Mouse (Mus musculus): ENCODE data around the gene Galnt10.
A peak's percentile ranks its signal among the peaks of the same experiment; 100 is the strongest.
"Not testable (repeated sequence)": the region's sequence is repeated elsewhere in the genome, so short reads cannot be mapped to it uniquely, and the experiment has no call there.

Gene Galnt10

GRCm38 (mm10) chr11:57809732-57810098 is 164.5 kb downstream of the Galnt10 start:
- H3K27me3 ChIP-seq (ENCODE audit: control insufficient read depth, insufficient read depth, low read length, poor library complexity, severe bottlenecking) = no peaks in the 10 kb centered on the region
- H3K36me3 ChIP-seq (ENCODE audit: control insufficient read depth, insufficient read depth, low read length, poor library complexity, severe bottlenecking) = peaks cover 3% of the 10 kb centered on the region
- DNase-seq (ENCODE audit: low read depth, low spot score) = no peak

DNA sequence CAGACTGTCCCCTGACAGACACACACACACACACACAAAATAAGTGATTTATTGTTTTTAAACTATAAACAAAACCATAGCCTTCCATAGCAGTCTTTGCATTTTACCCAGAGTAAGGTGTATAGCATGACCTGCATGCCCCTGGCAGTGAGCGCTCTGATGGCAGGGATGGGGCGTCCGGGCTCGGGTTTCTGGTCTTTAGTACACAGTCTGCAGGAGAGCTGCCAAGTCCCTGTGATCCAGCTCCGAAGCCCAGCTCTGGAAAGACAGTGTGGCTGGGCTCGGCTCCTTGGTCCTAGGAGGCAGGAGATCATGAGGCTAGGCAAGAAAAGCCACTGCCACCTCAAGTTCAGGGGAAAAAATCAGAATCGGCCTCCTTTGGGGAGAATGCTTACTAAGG is 165.8 kb downstream of the Galnt10 start:
- DNase-seq (ENCODE audit: low read depth, low spot score) = no peak
- H3K36me3 ChIP-seq (ENCODE audit: control insufficient read depth, insufficient read depth, low read length, poor library complexity, severe bottlenecking) = peaks cover 3% of the 10 kb centered on the region
- H3K27me3 ChIP-seq (ENCODE audit: control insufficient read depth, insufficient read depth, low read length, poor library complexity, severe bottlenecking) = no peaks in the 10 kb centered on the region

DNA sequence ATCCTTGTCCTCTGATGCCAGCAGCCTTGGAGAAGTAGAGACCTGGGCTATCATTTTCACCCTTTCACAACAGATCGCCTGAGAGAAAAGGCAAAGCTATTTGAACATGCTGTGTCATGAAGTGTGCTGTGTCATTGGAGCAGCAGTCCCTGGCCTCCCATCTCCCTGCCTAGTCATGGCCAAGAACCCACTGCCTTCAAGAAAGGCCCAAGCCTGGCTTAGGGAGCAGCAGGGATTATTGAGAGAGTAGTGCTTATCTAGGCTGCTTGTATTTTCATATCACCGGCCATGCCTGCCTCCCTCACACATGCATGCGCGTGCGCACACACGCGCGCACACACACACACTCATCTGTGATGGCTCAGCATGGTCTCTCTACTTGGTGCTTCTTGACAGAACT is 167.0 kb downstream of the Galnt10 start:
- peaks cover 3% of the 10 kb centered on the region for H3K36me3 ChIP-seq (ENCODE audit: control insufficient read depth, insufficient read depth, low read length, poor library complexity, severe bottlenecking)
- H3K27me3 ChIP-seq (ENCODE audit: control insufficient read depth, insufficient read depth, low read length, poor library complexity, severe bottlenecking) = no peaks in the 10 kb centered on the region
- DNase-seq (ENCODE audit: low read depth, low spot score) = no peak

- DNase-seq (ENCODE audit: low read depth, low spot score) = no peak
These were observed 168.4 kb downstream of the Galnt10 start for GRCm38 (mm10) chr11:57813641-57814040.

GRCm38 (mm10) chr11:57818189-57818588 is 172.9 kb downstream of the Galnt10 start:
- Histone ChIP-seq H3K36me3 (ENCODE audit: control insufficient read depth, insufficient read depth, low read length, poor library complexity, severe bottlenecking) (no peaks in the 10 kb centered on the region), H3K27me3 (ENCODE audit: control insufficient read depth, insufficient read depth, low read length, poor library complexity, severe bottlenecking) (no peaks in the 10 kb centered on the region)
- DNase-seq (ENCODE audit: low read depth, low spot score) = no peak

More at GRCm38 (mm10) chr11:57813641-57814040, 168.4 kb downstream of the Galnt10 start:
- Histone ChIP-seq H3K36me3 (ENCODE audit: control insufficient read depth, insufficient read depth, low read length, poor library complexity, severe bottlenecking) (peaks cover 3% of the 10 kb centered on the region), H3K27me3 (ENCODE audit: control insufficient read depth, insufficient read depth, low read length, poor library complexity, severe bottlenecking) (no peaks in the 10 kb centered on the region)

DNA sequence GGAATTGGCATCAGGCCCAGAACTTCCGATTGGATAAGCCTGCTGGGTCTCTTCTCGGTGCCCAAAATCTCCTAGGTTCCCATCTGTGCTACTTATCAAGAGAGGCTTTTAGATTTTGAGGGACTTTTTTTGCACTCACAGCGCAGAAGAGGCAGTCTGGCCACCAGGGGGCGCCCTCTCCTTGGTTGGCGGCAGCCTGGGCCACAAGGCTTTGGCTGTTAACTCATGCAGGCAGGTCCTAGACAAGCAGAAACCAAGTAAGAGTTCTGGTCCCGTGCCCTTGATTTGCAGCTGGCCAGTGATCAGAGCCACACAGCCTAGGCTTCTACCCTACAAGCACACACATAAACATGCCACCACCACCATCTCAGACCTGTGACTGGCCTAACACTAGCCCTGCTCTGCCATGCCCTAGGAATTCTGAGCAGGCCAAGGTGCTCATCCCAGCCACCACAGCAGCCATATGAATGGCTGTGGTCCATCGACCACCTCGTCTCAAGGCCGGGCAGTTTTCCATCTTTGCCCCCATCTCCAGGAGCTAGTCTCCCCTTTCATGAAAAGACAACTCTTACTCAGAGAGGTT is 174.8 kb downstream of the Galnt10 start:
- Histone ChIP-seq H3K36me3 (ENCODE audit: control insufficient read depth, insufficient read depth, low read length, poor library complexity, severe bottlenecking) (no peaks in the 10 kb centered on the region), H3K27me3 (ENCODE audit: control insufficient read depth, insufficient read depth, low read length, poor library complexity, severe bottlenecking) (no peaks in the 10 kb centered on the region)
- DNase-seq (ENCODE audit: low read depth, low spot score) = peak; percentile 80

GRCm38 (mm10) chr11:57823159-57823558 is 177.9 kb downstream of the Galnt10 start:
- DNase-seq (ENCODE audit: low read depth, low spot score); H3K27me3 ChIP-seq (ENCODE audit: control insufficient read depth, insufficient read depth, low read length, poor library complexity, severe bottlenecking); H3K36me3 ChIP-seq (ENCODE audit: control insufficient read depth, insufficient read depth, low read length, poor library complexity, severe bottlenecking): not testable (repeated sequence)

DNA sequence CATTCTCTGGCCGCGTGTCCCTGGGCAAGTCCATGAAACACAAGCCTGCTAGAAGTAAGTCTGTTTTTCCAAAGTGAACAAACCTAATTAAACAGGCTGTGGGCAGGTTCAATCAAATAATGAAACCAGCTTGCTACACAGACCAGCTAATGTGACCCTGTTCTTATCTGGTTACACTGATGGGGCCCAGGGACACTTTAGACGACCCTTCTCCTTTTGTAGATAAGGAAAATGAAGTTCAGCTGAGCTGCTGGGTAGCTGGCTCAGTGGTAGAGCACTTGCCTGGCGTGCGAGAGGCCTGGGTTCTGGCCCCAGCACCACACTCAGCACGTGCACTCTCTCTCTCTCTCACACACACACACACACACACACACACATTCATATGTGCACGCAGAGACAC is 178.5 kb downstream of the Galnt10 start:
- no peak for DNase-seq (ENCODE audit: low read depth, low spot score)
- Histone ChIP-seq H3K36me3 (ENCODE audit: control insufficient read depth, insufficient read depth, low read length, poor library complexity, severe bottlenecking) (no peaks in the 10 kb centered on the region), H3K27me3 (ENCODE audit: control insufficient read depth, insufficient read depth, low read length, poor library complexity, severe bottlenecking) (no peaks in the 10 kb centered on the region)

DNA sequence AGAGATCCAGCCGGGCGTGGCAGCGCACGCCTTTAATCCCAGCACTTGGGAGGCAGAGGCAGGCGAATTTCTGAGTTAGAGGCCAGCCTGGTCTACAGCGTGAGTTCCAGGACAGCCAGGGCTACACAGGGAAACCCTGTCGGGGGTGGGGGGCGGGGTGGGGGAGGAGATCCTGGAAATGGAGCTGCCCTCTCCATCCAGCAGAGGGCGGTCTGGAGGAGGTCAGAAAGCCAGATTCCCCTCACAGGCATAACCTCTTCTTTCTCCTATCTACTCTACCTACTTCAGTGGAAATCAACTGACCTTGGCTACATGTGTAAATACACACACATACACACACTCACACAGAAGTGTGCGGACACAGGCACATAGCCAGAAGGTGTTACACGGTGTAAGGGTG is 180.0 kb downstream of the Galnt10 start:
- DNase-seq (ENCODE audit: low read depth, low spot score) = peak; percentile 34
- H3K36me3 ChIP-seq (ENCODE audit: control insufficient read depth, insufficient read depth, low read length, poor library complexity, severe bottlenecking); H3K27me3 ChIP-seq (ENCODE audit: control insufficient read depth, insufficient read depth, low read length, poor library complexity, severe bottlenecking): not testable (repeated sequence)

DNA sequence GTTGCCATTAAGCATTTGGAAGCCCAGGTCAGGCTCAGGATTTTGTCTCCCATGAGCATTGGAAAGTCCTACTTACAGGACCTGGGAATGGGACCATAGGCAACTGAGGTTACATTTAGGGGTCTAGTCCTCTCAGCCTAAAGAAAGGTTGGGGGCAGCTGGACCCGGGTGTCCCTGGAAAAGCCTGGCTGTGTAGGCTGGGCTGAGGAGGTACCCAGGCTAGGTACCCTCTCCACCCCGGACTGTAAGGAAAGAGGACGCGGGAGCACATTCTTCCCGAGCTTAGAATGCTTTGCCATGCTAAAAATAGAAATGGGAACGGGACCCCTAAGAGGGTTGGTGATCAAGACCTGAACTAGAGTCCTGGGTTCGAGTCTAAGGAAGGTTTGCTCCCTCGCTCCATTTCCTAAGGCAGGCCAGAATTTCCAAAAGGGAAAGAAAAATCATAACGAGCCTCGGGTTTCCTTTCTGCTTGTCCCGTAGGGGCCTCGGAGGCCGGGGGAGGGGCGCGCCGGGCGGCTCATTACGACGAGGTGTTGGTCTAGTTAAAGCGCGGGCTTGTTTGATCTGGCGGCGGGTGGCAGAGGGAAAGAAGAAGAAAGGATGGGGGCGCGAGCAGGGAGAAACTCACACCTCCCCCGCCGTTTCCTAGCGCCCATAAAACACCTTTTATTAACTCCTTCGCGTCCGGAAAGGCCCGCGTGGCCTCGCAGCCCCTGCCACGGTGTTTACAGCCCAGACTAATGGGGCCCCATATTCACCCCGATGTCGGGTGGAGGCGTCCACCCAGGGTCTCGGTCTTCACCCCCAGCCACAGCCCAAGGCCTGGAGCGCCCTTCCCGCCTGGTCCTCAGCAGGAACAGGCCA is 182.0 kb downstream of the Galnt10 start:
- H3K27me3 ChIP-seq (ENCODE audit: control insufficient read depth, insufficient read depth, low read length, poor library complexity, severe bottlenecking) = no peaks in the 10 kb centered on the region

DNA sequence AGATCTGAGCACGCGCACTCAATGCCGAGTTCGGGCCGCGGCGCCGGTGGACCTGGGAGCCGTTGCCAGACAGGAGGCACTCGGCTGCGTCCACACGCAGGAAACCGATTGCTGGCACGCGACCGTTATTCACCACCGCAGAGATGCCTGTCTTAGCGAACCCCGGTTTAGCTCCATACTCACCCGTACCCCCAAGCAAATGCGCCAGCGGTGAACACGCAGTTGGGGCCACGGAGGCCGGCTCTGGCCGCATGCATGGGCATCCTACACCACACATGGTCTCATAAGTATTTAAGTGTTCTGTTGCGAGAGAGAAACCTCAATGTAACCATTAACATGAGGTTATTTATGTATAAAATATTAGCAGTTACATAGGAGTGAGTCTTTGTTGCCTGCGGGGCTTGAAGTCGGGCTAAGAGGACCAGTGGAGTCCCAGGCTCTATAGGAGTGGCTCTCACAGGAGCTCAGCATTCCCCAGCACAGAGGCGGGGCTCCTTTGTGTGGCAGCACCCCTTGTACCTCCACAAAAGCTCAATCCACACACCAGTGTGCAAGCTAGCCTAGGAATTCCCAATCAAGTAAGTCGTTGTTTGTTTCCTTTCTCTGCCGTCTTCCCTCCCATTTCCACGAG is 182.8 kb downstream of the Galnt10 start:
- peak; percentile 36 for DNase-seq (ENCODE audit: low read depth, low spot score)
- no peaks in the 10 kb centered on the region for H3K27me3 ChIP-seq (ENCODE audit: control insufficient read depth, insufficient read depth, low read length, poor library complexity, severe bottlenecking)
- H3K36me3 ChIP-seq (ENCODE audit: control insufficient read depth, insufficient read depth, low read length, poor library complexity, severe bottlenecking) = no peaks in the 10 kb centered on the region

More for the DNA sequence above, 182.0 kb downstream of the Galnt10 start:
- no peaks in the 10 kb centered on the region for H3K36me3 ChIP-seq (ENCODE audit: control insufficient read depth, insufficient read depth, low read length, poor library complexity, severe bottlenecking)
- DNase-seq (ENCODE audit: low read depth, low spot score) = no peak

DNA sequence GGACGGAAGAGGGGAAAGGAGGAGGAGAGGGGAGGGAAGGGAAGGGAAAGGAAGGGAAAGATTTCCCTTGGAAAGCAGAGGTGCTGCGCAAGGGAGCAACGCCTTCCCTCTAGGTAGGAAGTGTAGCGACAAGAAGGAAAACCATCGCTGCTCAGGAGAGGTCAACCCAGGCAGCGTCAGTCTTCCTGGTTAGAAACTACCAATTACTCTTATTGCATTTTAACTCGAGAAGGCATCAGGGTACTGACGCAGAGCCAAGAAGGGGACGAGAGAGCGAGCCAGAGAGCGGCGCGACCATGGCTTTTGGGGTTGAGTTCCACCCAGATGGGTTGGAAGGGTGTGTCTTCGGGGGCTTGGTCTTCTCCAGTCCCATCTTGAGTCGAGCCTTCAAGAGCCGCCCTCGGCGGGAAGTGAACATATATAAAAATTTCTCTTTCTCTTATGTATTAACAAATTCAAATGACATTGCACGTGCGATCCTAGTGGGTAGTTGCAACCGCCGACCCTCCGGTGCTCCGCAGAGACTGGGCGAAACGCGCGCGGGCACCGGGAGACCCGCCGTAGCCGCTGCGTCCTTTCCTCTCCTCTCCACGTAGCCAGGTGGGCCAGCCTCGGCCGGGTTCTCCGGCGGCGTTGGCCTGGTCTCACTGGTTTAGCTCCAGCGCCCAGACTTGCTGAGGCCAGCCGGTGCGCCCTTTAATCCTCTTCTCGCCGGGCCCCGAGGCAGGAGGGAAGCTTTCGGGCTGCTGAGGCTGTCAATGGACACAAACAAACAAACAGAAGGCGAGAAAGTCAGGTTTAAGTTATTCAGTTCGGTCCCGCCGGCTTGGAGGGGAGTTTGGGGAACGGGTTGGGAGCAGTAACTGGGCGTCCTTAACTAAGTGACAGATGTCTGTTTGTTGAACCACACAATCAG is 184.0 kb downstream of the Galnt10 start:
- Histone ChIP-seq H3K36me3 (ENCODE audit: control insufficient read depth, insufficient read depth, low read length, poor library complexity, severe bottlenecking) (no peaks in the 10 kb centered on the region), H3K27me3 (ENCODE audit: control insufficient read depth, insufficient read depth, low read length, poor library complexity, severe bottlenecking) (no peaks in the 10 kb centered on the region)
- no peak for DNase-seq (ENCODE audit: low read depth, low spot score)

DNA sequence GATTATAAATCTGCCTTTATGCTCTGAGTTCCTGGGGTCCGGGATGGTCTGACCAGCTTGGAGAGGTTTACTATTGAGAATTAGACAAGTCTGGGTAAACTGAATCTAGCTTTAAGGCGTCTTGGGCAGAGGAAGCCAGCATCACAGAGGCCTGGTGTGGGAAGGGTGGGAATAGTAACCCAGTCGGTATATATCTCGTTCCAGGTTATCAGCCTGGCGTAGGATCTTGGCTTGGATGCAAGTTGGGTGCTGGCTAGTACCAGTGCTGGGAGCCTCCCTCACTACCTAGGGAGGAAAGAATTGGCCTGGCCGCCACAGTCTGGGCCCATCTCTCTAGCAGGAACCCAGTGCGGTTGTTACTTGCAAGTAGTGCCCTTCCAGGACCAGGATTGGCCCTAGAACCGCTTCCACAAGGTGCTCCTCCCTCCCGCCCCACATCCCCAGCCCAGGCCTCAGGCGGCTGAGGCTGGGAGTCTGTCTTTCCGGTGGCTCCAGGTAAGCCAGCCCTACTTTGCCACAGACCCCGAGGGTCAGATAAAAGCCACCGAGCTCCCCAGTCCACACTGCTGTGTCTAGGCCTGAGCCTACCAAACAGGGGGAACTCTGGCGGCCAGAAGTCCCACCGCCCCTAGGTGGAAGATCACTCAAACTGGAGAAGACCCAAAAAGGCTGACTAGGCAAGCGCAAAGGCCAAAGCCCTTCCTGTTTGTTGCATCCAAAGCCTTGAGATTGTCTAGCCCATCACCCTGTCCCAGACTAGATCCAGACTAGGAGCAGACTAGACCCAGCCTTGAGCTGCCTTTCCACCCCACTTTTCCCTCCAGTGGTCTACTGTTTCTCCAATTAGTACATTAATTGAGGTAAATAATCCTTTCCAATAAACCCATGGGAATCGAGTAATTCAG is 184.9 kb downstream of the Galnt10 start:
- DNase-seq (ENCODE audit: low read depth, low spot score) = no peak

More for the DNA sequence above, 184.9 kb downstream of the Galnt10 start:
- Histone ChIP-seq H3K36me3 (ENCODE audit: control insufficient read depth, insufficient read depth, low read length, poor library complexity, severe bottlenecking) (no peaks in the 10 kb centered on the region), H3K27me3 (ENCODE audit: control insufficient read depth, insufficient read depth, low read length, poor library complexity, severe bottlenecking) (no peaks in the 10 kb centered on the region)

All from splenic B cell, adult 2 months (primary cell).